Mouse (Mus musculus) hindlimb bud, embryonic 11.5 days (tissue): ENCODE results near the gene Zfp287.

ENCODE experiments used
- DNase-seq: peaks from one replicate; pipeline ENCODE4 v3.0.0-alpha.2; 2012; ENCODE audit warnings: low read depth, low spot score; ENCODE audit errors: extremely low spot score

The Zfp287 gene

DNA sequence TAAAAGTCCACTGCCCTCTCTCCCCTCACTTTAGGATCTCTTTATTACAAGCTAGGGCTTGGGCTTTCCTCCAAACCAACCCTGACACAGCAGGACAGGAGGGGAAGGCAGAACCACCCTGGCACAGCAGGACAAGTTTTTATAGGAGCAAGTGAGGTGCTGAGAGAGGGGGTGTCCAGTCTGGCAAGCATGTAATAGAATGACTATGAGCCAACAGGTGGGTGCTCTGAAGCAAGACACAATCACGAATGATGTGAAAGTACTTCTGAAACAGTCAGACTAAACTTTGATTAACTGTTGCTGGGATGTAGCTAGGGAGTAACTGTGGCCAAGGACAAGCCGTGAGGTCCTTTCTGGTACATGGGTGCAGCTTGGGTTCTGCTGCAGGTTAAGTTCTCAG, 25.6 kb downstream of the Zfp287 start:
- no peak for DNase-seq

DNA sequence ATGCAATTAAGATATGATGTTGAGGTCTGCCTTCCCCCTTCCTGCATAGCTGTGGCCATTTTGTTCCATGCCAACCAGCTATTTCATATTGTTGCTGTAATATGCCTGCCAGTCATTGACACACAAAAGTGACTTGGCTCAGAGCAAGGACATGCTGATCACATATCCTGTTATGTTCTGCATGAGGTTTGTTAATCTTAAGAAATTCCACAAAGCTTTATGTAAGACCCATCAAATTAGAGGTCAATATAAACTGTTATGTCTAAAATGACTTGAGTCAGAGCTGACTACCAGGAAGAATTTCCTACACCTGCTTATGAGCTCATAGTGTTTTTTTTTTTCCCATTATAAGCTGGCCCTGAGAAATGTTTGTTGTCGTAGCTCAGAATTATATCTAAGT, 30.5 kb downstream of the Zfp287 start:
- DNase-seq = no peak

DNA sequence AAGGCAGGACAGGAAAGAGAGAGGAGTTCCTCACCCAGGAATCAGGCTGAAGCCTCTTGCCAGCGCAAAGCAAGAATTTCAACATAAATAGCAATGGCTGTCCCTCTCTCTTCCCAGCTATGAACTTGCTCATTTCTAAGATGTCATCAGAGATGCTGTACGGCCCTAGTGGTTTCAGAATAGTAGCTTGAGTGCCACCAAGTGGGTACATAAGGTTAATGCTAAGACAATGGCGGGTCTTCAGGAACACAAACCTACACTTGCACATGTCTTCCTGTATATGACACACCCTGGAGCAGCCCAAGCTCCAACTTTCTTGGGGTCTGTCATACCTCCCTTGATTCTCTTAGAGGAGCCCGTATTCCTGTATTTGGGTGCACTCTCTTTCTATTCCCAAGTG, 32.0 kb downstream of the Zfp287 start:
- DNase-seq = no peak

DNA sequence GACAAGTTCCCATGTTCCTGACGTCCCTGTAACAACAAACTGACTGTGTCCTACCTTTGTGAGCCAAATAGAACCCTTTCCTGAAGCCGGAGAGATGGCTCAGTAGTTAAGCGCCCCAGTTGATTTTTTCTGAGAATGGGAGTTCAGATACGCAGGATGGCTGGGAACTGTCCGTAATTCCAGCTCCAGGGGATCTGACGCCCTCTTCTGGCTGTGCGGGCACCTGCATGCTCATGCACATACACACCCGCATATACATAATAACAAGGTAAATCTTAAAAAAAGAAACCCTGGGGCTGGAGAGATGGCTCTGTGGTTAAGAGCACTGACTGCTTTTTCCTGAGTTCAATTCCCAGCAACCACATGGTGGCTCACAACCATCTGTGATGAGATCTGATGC, 36.6 kb downstream of the Zfp287 start:
- DNase-seq = no peak

DNA sequence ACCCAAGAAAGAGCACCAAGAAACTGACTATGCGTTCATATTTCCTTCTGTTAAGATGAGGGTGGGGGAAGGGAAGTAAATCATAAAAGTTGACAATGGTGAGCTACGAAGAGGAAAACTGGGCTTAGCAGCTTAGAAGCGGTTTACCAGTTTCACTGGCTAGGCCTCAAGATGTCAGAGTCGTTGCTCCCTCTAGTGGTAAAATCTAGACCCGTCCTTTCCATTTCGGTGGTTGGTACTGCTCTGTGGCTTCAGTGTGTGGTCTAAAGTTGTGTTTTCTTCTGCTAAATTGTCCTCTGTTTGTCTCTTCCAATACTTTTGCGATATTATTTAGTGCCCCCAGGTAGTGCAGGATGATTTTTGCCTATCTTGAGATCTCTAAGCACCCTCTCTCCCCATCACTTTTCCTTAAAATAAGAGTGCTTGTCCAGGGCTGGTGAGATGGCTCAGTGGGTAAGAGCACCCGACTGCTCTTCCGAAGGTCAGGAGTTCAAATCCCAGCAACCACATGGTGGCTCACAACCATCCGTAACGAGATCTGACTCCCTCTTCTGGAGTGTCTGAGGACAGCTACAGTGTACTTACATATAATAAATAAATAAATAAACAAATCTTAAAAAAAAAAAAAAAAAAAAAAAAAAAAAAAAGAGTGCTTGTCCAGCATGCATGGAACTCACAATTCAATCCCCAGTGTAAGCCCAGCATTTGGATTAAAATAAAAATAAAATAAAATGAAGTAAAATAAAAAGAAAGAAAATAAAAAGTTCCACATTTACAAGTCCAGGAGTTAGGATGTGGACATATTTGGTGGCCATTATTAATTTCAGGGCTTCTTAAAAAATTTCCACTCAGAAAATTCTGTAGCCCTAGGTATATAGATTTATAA, 38.2 kb downstream of the Zfp287 start:
- DNase-seq = peak; percentile 72

DNA sequence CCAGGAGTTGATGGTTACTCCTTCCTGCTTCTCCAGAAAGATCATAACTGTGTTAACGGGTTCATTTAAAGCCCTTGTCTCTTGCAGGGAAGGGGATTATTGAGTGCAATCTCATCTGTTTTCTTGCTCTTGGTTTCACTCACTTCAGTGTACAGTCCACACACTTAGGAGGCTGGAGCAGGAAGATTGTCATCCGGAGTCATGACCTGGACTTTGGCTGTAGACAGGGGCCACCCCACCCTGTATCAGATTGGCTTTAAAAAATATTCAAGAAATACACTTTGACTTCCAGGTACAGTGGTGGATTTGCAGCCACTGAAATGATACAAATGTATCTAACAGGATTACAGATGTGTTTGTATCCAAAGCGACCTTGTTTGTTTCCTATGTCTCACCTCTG, 40.1 kb downstream of the Zfp287 start:
- DNase-seq = no peak

DNA sequence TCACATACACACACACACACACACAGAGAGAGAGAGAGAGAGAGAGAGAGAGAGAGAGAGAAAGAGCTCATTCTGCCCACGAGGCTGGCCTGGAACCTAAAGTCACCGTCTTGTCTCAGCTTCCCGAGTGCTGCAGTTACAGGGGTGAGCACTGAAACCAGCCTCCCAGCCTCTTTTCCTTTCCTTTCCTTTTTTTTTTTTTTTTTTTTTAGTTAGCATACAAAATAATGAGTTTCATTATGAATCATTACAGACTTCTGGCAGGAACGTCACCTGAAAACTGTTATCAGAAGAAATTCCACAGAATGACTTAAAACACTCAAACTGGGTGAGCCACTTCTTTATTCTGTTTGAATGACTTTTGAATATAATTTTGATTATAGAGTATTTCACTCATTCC, 51.8 kb downstream of the Zfp287 start:
- no peak for DNase-seq

DNA sequence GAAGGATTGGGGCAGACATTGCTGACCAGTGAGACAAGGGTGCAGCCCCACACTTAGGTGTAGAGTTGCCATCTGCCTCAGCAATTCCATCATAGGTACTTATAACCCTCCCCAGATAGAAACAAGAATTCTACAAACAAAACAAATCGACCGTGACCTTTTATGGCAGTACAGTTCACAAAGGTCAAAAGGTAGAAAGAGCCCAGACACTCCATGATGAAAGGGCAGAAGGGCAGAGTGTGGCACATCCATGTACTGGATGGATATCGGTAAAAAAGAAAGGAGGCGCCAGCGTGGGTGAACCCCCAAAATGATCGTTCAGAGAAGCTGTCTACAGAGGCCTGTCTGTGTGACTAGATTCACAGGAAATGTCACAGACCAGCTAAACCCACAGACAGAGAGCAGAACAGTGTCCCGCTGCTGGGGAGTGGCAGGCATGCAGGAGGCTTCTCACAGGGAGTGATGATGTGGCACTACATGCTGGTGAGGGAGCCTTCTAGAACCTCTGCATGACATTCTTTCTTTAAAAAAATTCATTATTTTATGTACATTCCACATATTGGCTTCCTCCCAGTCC, 52.8 kb downstream of the Zfp287 start:
- no peak for DNase-seq

DNA sequence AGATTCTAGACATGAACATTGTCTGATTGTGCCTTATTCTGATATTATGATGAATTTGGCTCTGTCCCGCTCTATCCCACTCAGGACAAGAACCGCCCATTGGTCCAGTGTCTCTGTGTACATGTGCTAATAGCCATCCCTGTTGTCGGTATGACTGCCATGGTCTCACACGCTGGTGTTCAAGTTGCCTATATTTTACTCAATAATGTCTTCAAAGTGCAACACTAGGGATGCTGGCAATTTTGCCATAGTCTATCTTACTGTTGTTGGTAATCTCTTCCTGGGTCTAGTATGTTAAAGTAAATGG, 55.5 kb downstream of the Zfp287 start:
- no peak for DNase-seq

DNA sequence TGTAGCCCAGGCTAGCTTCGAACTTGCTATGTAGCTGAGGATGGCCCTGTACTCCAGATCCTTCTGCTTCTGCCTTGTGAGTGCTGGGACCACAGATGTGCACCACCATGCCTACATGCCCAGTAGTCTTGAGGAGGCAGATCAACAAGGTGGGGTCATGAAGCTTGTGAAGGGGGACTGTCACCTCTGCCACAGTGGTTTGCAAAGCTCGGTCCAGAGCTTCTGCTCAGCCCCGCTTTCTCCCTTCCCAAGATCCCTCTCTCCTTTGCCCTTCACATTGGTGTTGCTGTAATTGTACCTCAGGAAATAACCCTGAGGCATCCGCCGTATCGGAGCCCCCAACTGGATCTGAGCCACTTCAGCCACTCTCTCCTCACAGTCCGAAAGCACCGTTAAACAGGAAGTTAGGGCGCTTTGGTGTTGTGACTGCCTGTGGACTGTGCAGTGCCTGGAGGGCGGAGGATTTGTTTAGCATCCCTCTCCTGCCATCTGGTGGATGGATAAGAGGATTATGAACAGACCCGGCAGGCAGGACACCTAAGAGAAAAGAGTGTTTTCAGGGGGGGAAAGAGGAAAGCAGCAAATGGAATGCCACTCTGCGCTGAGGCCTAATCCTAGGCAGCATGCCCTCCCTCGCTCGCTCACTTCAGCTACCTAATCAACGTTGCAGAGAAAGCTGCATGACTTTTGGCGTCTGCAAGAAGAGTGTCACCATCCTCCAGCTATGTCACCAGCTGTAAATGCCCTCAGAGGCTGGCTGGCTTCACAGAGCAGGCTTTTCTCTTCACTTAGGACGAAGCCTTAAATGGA, 56.0 kb downstream of the Zfp287 start:
- peak; percentile 69 for DNase-seq

DNA sequence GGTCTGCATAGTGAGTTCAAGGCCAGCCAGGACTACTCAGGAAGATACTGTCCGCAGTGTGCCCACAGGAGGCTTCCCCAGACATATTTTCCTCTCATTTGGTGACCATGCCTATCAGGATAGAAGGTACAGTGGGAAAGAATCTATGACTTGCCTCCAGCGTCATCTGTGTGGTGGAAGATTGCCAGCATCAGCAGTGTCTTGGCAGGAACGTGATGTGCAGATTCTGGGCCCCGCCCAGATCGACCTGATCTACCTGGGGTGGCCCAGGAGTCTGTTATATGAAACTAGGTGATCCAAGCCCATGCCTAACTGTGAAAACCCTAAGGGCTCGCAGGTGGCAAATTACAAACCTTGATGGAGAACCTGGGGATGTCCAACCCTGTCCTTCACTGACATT, 61.7 kb downstream of the Zfp287 start:
- no peak for DNase-seq

DNA sequence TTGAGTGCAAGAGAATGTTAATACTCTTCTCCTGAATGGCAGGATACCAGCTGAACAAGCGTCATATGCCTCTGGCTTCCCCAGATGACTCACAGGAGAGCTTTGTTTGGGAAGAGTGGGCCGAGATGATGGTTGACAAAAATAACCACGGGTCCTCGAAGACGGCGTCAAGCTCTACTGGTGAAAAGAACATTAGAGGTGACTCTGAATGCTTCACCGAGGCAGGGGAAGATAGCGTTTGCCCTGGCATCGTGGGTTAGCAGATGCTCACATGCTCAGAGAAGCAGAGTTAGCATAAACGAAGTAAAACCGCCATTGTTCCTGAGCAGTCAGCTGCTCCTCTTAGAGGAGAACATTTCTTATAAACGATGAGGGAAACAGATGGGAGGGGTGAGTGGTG, 62.2 kb downstream of the Zfp287 start:
- no peak for DNase-seq

DNA sequence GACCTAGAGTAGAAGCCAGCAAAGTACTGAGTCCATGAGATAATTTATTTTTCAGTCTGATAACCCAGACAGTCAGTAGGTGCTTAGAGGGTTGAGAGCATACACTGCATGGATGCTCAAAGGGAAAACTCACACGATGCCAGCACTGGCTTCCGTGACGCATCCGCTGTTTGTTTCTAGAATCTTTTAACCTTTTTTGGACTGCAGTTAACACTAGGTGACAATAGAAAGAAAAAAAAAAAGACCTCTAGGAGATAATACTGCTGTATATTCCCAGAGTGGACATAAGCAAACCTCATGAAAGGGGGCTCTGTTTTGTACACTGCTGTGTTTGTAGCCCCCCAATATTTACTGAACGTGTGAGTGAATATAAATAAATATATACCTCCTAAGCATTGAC, 62.7 kb downstream of the Zfp287 start:
- DNase-seq = no peak

DNA sequence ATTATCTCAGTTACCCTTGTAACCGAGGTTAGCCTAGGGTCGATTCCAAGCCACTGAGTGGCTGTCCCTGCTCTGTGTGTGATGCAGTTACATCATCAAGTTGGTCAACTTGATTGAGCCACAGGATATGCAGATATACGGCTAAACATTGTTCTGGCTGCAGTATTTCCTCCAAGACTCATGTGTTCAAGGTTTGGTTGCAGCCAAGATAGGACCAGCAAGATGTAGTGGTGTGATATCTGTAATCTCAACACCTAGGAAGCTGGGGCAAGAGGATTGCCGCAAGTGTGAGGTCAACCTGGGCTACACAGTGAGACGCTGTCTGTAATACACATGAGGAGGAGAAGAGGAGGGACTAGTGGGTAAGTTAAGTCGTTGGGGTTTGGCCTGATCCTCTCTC, 67.5 kb downstream of the Zfp287 start:
- DNase-seq = no peak

DNA sequence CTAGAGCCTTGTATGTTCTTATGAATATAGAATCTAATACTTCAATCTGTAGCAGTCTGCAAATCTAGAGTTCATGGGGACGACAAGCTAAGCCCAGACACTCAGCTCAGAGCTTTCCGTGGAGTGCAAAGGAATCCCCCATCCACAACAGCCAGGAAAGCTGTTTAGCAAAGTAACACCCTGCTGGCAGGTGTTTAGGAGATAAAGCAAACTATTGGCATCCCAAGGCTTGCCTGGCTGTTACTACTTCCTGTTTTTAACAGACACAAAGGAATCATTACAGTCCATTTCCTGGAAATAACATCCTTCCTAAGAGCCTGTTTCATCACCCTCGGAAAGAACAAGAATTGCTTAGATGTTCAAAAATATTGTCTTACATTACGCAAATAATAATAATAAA, 70.8 kb downstream of the Zfp287 start:
- DNase-seq = no peak

DNA sequence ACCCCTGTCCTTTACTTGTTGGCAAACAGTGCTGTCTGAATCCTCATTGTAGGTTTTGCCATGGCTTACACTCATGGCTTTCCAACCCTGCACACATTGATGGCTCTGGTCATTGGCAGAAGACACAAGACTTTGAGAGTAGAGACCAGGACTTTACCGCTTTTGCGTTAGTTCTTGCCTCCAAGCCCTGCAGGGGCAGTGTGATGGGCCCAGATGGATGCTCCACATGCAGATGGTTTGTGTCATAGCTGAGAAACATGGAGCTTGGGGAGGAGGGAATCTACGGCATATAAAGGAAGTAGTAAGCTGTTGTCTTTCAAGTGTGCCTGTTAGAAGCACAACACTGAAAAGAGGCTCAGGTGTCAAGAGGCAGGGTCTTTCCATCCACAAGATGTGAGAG, 79.6 kb downstream of the Zfp287 start:
- DNase-seq = no peak

DNA sequence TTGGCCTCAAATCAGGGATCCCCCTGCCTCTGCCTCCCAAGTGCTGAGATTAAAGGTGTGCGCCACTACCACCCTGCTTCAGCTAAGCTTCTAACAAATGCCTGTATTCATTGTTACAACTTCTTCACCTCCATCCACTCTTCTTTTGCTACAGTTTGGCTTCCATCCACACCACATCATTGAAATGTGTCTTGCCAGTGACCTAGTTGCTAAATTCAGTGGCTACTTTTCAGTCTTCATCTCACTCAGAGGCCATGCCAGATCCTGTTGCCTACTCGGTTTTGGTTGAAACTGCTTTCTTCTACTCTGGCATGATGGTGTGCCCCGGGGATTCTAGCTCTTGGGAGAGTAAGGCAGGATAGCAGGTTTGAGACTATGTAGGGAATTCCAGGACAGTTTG, 80.1 kb downstream of the Zfp287 start:
- DNase-seq = no peak
